Mouse (Mus musculus): ENCODE data around the gene Rnf10. TPM values are rescaled to one million over a fixed set of nuclear protein-coding genes. Genes with fewer than 3 reads are reported as not detected.

Gene Rnf10
- polyA plus RNA-seq, 1 experiment from 2014 or later, result 230 TPM

DNA sequence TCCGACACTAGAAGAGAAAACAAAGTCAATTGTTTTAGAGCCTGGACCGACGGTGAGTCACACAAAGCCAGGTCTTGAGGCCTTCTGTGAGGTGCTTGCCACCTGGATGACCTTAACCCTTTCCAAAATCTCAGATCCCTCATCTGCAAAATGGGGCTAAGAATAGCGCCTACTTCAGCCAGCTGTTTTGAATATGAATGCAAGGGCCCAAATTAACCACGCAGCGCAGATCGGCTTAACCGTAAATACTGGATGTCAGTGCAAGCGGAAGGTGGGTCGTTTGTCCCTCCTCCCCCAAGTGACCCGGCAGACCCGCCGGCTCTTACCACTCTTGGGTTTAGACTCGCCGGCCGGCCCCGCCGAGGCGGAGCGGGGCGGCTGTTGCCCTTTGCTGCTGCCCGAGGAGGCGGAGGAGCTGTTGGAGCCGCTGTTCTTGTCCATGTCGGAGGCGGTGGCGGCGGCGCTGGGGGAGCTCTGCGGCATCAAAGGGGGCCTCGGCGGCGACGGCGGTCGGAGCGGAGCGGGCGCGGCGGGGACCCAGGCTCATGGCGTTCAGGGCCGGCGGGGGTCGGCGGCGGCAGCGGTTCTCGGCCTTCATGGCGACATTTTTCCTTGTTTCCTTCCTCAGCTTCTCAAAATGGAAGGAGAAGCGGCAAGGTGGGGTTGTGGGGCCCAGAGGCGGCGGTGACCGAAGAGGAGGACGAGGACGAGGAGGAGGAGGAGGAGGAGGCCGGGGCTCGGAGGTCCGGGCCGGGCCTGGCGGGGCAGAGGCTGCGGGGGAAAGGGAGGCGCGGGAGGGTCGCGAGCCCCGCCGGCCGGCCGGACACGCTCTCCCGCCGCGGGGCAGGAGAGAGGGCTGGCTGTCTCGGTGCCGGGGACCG, 527 bp downstream of the Rnf10 start:
- H3K9ac ChIP-seq, result peak overlapping the region; percentile 95
- peaks cover 16% of the 10 kb centered on the region for H3K36me3 ChIP-seq
- peak overlapping the region; percentile 55; the same call in 1 of the 2 replicates for H3K27ac ChIP-seq
- no peaks in the 10 kb centered on the region for H3K27me3 ChIP-seq (replicated peaks)
- WGBS, result under 1% methylated on average over 76 of the region's 77 CpGs
- H3K9me3 ChIP-seq, result no peaks in the 10 kb centered on the region
- ATAC-seq (ENCODE audit: low FRiP score, low read depth), result peak; percentile 44; the same call in 1 of the 2 replicates
- H3K4me3 ChIP-seq, result peak overlapping the region; percentile 96
- peaks cover 40% of the 10 kb centered on the region for H3K4me1 ChIP-seq
- peak overlapping the region; percentile 91 for H3K4me2 ChIP-seq (replicated peaks)

DNA sequence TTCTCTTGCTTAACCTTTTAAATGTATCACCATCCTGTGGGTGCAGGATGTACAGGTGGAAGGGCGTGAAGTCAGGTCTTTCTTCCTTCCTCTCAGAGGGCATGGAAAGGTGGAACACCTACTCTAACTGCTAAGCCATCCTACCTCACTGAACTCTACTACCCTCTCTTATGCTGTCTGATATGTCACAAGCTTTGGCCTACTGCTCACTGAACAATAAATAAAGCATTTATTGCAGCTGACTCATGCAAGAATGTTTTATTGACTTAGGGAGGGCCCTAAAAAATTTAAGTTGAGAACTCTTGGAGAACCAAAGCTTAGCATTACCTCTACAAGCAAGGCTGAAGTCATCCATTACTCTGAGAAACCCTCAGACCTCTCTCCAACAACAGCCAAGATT, 2.7 kb downstream of the Rnf10 start:
- H3K4me3 ChIP-seq, result no peak overlapping the region
- no peak overlapping the region for H3K9ac ChIP-seq
- ATAC-seq (ENCODE audit: low FRiP score, low read depth), result no peak
- H3K4me1 ChIP-seq, result peaks cover 40% of the 10 kb centered on the region
- WGBS, result 97% methylated on average over 1 of the region's 1 CpGs
- peaks cover 19% of the 10 kb centered on the region for H3K36me3 ChIP-seq
- no peak overlapping the region for H3K27ac ChIP-seq
- no peaks in the 10 kb centered on the region for H3K27me3 ChIP-seq (replicated peaks)
- peak overlapping the region; percentile 91; the same call in 1 of the 2 replicates for H3K4me2 ChIP-seq (replicated peaks)
- no peaks in the 10 kb centered on the region for H3K9me3 ChIP-seq

DNA sequence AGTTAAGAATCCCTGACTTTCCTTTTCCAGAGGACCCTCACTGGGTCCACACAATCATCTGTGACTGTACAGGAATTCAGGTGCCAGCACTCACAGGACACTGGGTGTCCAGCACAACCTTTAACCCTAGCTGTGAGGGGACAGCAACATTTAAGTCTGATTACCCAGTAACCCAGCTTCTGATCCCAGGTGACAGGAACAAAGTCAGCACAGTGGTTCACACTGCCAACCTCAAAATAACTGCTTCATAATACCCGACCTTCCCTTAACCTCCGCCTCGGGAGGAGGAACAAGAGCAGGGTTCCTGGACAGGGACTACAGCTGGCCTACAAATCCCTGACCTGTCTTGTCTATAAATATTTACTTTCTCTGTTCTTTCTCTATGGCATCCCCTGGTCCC, 4.4 kb downstream of the Rnf10 start:
- H3K4me1 ChIP-seq, result peaks cover 38% of the 10 kb centered on the region

DNA sequence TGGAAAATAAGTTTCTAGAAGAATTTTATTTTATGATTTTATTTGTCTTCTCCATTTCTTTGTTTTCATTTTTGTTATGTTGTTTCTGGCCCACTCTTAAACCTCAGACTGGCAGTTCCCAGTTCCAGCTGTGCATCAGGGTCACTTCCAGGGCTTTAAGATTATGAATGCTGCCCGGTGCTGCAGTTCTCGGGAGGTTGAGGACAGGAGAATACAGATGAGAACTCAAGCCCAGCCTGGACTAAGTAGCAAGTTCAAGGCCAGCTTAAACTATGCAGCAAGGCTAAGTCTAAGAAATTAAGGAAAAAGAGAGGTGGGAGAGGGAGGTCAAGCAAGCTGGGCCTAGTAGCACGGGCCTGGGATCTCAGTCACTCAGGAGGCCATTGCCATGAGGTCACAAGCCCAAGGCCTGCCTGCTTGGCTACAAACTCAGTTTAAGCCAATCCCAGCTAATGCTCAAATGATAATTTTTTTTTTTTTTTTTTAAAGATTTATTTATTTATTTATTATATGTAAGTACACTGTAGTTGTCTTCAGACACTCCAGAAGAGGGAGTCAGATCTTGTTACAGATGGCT, 5.1 kb downstream of the Rnf10 start:
- no peak overlapping the region for H3K4me2 ChIP-seq (replicated peaks)
- H3K4me1 ChIP-seq, result peaks cover 35% of the 10 kb centered on the region
- ATAC-seq (ENCODE audit: low FRiP score, low read depth), result no peak
- H3K9ac ChIP-seq, result no peak overlapping the region
- H3K27ac ChIP-seq, result no peak overlapping the region
- H3K9me3 ChIP-seq, result no peaks in the 10 kb centered on the region
- peaks cover 20% of the 10 kb centered on the region for H3K36me3 ChIP-seq
- no peak overlapping the region for H3K4me3 ChIP-seq
- 86% methylated on average over 3 of the region's 3 CpGs for WGBS
- no peaks in the 10 kb centered on the region for H3K27me3 ChIP-seq (replicated peaks)

More for the DNA sequence above, 4.4 kb downstream of the Rnf10 start:
- H3K4me2 ChIP-seq (replicated peaks), result peak overlapping the region; percentile 18
- no peak overlapping the region for H3K9ac ChIP-seq
- H3K27me3 ChIP-seq (replicated peaks), result no peaks in the 10 kb centered on the region
- H3K27ac ChIP-seq, result no peak overlapping the region
- H3K4me3 ChIP-seq, result no peak overlapping the region
- ATAC-seq (ENCODE audit: low FRiP score, low read depth), result no peak
- H3K9me3 ChIP-seq, result no peaks in the 10 kb centered on the region
- H3K36me3 ChIP-seq, result peaks cover 19% of the 10 kb centered on the region
- WGBS, result 69% methylated on average over 3 of the region's 3 CpGs

DNA sequence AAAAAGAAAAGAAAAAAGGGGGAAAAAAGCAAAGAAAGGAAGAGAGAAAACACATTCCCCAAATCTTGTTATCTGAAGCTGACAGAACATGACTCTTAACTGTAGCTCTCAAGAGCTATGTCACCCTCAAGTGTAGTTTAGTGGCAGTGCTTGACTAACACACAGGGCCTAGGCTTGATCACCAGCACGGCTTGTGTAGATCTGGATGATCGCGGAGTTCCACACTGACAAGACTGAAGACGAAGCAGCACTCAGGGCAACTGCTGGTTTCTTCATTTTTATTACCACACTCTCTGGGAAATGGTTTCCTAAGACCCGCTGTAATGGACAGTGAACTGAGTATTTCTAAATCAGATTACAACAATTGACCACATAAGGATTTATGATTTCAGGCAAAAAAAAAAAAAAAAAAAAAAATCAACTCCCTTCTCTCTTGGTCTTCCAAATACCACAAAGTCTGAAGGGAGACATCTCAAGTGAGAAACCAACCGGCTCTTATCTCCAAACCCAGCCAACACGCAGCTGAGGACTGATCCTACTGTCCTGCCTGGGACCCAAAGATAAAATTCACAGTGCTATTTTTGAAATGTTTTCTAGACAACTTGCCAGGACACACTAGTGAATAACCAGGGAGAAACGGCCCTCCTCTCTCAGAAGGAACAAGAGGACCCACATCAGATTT, 5.8 kb downstream of the Rnf10 start:
- Histone ChIP-seq H3K9me3 (no peaks in the 10 kb centered on the region), H3K27ac (no peak overlapping the region), H3K4me3 (no peak overlapping the region), H3K36me3 (peaks cover 25% of the 10 kb centered on the region), H3K9ac (no peak overlapping the region), H3K27me3 (replicated peaks) (no peaks in the 10 kb centered on the region), H3K4me1 (peaks cover 35% of the 10 kb centered on the region), H3K4me2 (replicated peaks) (no peak overlapping the region)
- 86% methylated on average over 8 of the region's 8 CpGs for whole genome bisulfite sequencing
- no peak for ATAC-seq (ENCODE audit: low FRiP score, low read depth)

DNA sequence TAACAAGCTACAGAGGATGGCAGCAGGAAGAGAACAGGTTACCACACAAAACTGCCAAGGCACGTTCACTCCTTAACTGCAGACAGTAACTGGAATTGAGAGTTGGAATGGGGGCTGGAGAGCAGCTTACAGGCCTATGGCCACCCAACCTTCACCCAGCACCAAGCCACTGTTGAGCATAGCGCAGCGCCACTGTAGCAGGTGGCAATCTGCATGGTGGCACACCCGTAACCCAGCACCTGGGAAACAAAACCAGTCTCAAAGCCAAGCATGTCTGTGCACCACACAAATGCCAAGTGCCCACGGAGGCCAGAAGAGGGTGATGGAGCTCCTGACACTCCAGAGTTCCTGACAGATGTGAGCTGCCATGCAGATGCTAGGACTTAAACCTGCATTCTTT, 6.4 kb downstream of the Rnf10 start:
- no peak overlapping the region; the same call in 1 of the 2 replicates for H3K4me2 ChIP-seq (replicated peaks)
- no peak overlapping the region for H3K9ac ChIP-seq
- no peak overlapping the region for H3K27ac ChIP-seq
- no peak overlapping the region for H3K4me3 ChIP-seq
- H3K4me1 ChIP-seq, result peaks cover 32% of the 10 kb centered on the region
- no peaks in the 10 kb centered on the region for H3K27me3 ChIP-seq (replicated peaks)
- peaks cover 25% of the 10 kb centered on the region for H3K36me3 ChIP-seq
- no peaks in the 10 kb centered on the region for H3K9me3 ChIP-seq
- 94% methylated on average over 5 of the region's 5 CpGs for WGBS
- no peak for ATAC-seq (ENCODE audit: low FRiP score, low read depth)

DNA sequence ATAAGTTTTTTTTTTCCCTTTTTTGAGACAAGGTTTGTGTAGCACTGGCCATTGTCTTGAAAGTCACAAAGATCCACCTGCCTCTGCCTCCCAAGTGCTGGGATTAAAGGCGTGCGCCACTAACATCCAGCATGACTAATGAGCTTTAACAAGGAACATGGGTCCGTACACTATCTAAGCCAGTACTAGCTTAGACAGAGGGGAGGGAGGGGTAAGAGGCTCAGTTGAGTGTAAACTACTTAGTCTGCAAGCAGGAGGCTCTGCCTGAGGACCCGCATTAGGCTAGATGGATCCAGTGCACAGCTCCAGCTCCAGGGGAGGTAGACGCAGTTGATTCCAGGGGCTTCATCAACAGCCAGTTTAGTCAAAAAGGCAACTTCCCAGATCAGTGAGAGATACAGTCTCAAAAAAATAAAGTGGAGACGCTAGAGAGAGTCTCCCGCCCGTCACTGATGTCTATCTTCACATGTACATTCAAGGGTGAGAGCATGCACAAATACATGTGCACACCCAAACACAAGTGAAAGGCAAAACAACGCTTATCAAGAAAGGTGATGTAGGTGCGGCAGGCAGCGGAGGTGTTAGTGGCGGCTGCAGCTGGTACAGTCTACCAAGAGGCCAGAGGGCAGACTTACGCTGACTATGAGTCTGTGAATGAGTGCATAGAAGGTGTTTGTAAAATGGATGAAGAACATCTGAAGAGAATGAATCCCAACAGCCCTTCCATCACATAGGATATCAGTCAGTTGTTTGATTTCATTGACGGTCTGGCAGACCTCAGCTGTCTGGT, 10.0 kb downstream of the Rnf10 start:
- H3K4me1 ChIP-seq, result peaks cover 5% of the 10 kb centered on the region
- peaks cover 37% of the 10 kb centered on the region for H3K36me3 ChIP-seq
- H3K27me3 ChIP-seq (replicated peaks), result no peaks in the 10 kb centered on the region
- no peak overlapping the region for H3K27ac ChIP-seq
- H3K4me3 ChIP-seq, result no peak overlapping the region
- H3K9me3 ChIP-seq, result no peaks in the 10 kb centered on the region
- 91% methylated on average over 14 of the region's 14 CpGs for WGBS
- H3K4me2 ChIP-seq (replicated peaks), result no peak overlapping the region
- no peak for ATAC-seq (ENCODE audit: low FRiP score, low read depth)
- H3K9ac ChIP-seq, result no peak overlapping the region

DNA sequence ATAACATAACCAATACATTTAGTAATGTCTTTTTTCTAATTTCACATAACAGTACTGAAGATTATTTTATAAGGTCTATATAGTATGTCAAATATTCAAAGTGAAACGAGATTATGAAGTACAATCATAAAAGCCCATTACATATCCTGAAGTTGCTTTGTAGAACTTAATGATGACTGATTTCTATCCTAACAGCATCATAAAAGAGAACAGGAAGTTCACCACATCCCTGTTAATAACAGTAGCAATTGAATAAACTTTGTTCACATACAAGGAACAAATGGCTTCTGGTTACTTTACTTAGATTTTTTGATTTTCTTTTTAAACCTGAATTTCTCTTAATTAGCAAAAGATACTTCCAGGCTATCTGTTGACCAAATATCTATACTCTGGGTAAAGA, 10.8 kb downstream of the Rnf10 start:
- Histone ChIP-seq H3K4me3 (no peak overlapping the region), H3K27ac (no peak overlapping the region), H3K9me3 (no peaks in the 10 kb centered on the region), H3K9ac (no peak overlapping the region), H3K36me3 (peaks cover 45% of the 10 kb centered on the region), H3K4me1 (peaks cover 3% of the 10 kb centered on the region; the same call in 1 of the 2 replicates), H3K27me3 (replicated peaks) (no peaks in the 10 kb centered on the region), H3K4me2 (replicated peaks) (no peak overlapping the region)
- no peak for ATAC-seq (ENCODE audit: low FRiP score, low read depth)
- 80% methylated on average over 1 of the region's 1 CpGs for WGBS

DNA sequence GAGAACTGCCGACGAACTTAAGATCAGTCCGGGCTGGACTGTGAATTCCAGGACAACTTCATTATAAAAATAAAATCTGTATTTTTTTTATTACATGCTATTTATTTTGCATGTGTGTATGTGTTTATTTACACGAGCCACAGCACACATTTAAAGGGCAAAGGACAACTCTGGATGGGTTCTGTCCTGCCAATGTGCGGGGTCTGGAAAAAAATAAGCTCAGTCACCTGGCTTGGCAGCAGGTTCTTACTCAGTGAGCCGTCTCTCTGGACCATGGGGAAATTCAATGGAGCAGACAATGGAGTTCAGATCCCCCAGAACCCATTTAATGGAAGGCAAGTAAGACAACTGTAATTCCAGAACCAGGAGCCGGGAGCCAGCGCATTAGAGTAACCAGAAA, 11.6 kb downstream of the Rnf10 start:
- Histone ChIP-seq H3K9ac (no peak overlapping the region), H3K4me2 (replicated peaks) (no peak overlapping the region), H3K27me3 (replicated peaks) (no peaks in the 10 kb centered on the region), H3K4me3 (no peak overlapping the region), H3K4me1 (peaks cover 3% of the 10 kb centered on the region; the same call in 1 of the 2 replicates), H3K9me3 (no peaks in the 10 kb centered on the region), H3K27ac (no peak overlapping the region), H3K36me3 (peaks cover 50% of the 10 kb centered on the region)
- 92% methylated on average over 8 of the region's 8 CpGs for WGBS
- ATAC-seq (ENCODE audit: low FRiP score, low read depth), result no peak

DNA sequence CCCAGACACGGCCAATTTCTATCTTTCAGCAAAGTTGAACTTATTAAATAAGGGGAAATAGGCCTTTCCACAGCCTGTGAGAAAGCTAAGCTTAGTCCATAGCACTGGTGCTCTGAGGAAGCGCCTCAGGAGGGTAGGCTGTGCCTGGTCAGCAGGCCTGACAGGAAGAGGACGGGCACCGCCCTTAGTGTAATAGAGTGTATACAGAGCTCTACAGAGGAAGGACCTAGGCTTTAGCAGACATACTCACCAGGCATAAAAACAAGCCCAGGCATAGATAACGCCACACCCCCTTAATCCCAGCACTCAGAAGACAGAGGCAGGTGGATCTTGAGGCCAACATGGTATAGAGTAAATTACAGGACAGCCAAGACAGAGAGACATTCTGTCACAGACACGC, 12.3 kb downstream of the Rnf10 start:
- Histone ChIP-seq H3K36me3 (peaks cover 57% of the 10 kb centered on the region), H3K4me2 (replicated peaks) (no peak overlapping the region), H3K27me3 (replicated peaks) (no peaks in the 10 kb centered on the region), H3K9ac (no peak overlapping the region), H3K4me1 (peaks cover 3% of the 10 kb centered on the region; the same call in 1 of the 2 replicates), H3K4me3 (no peak overlapping the region), H3K9me3 (no peaks in the 10 kb centered on the region), H3K27ac (no peak overlapping the region)
- no peak for ATAC-seq (ENCODE audit: low FRiP score, low read depth)
- 90% methylated on average over 6 of the region's 6 CpGs for WGBS

DNA sequence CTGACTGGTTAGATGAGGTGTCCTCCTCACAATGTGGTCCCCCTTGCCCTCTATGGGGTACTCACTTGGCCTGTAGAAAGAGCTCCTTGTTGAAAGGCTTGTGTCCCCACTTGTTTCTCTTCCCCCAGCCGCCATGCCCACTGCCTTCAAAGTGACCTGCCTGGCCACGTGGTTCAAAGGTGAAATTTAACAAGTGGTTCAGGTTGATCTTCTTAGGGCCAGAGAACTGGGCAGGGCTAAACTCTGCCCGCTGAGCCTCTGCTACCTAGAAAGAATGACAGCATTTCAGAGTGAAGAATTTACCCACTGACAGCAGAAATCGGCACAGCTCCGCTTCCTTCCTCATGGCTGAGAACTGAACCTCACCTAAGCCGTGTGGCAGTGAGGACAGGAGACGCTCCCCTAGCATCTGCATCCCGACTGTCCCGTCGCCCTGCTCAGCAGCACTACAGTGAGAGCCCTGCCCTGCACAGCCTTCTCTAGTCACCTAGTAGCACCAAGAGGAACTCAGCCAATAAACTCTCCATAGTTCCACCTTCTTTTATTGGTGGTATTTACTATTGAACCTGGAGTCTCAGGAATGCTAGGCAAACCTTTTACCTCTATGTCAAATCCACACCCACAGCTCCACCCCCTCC, 15.7 kb downstream of the Rnf10 start:
- Histone ChIP-seq H3K9me3 (no peaks in the 10 kb centered on the region), H3K27ac (no peak overlapping the region), H3K4me2 (replicated peaks) (no peak overlapping the region), H3K4me3 (no peak overlapping the region), H3K27me3 (replicated peaks) (no peaks in the 10 kb centered on the region), H3K36me3 (peaks cover 56% of the 10 kb centered on the region), H3K9ac (no peak overlapping the region), H3K4me1 (no peaks in the 10 kb centered on the region)
- 90% methylated on average over 10 of the region's 10 CpGs for WGBS
- no peak for ATAC-seq (ENCODE audit: low FRiP score, low read depth)

Measured in neural tube, embryonic 12.5 days (tissue).